Mouse (Mus musculus) bone marrow macrophage, adult 2 months (primary cell): ENCODE data around the gene Krtap9-5.

ENCODE experiments used
- CTCF ChIP-seq: IDR thresholded peaks from 2 replicates; pipeline ENCODE4 v1.5.1; 2012; ENCODE audit warnings: low read depth, mild to moderate bottlenecking, low read length, moderate library complexity
- POLR2A ChIP-seq: IDR thresholded peaks from 2 replicates; pipeline ENCODE4 v1.6.1; 2012; ENCODE audit warnings: mild to moderate bottlenecking, low read depth, low read length, borderline replicate concordance

- no peak for TF ChIP-seq CTCF
- no peak for TF ChIP-seq POLR2A
Measured at GRCm38 (mm10) chr11:99988530-99988929, 40.3 kb downstream of the Krtap9-5 start.
